Mouse (Mus musculus) E14TG2a.4 (cell line): Measurements from ENCODE around the gene Dnajb14.

Experiments used
- CTCF ChIP-seq: conservative IDR thresholded peaks from 2 replicates; pipeline ENCODE4 v1.5.1; 2014; ENCODE audit warnings: low read length
- NANOG ChIP-seq: IDR thresholded peaks from 2 replicates; pipeline ENCODE4 v1.6.1; 2014; ENCODE audit warnings: borderline replicate concordance, low read length, mixed read lengths

DNA sequence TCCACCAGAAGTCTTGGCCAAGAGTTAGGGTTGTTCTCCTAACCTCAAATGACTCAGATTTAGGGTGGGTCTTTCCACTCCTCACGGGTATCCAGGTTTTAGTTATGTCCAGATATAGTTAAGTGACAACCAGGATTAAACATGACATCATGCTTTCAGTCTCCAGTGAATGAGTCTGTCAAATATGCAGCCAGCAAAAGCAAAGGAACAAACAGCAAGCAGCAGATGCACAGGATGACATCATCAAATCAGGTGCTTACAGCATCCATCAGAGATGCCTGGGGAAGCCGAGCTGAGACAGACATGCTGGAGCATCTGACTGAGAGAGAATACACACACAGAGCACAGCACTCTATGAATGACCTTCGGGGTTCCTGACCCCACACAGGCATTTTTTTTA, 12.1 kb upstream of the Dnajb14 start:
- TF ChIP-seq CTCF (no peak), NANOG (no peak)
